Mouse (Mus musculus) hindbrain, embryonic 15.5 days (tissue): ENCODE measurements around the gene Fnbp1l. TPM values are rescaled to one million over a fixed set of nuclear protein-coding genes. Genes with fewer than 3 reads are reported as not detected.

Source experiments
- ATAC-seq: fragments of 200-750 bp; cut with Nextera tagmentation; 2 replicates; pipeline ENCODE4 v1.8.0; 2017; ENCODE audit warnings: low read depth, moderate number of reproducible peaks, moderate TSS enrichment; ENCODE audit not compliant: low FRiP score
- H3K27ac ChIP-seq: fragments of 300-500 bp; sonication (generic); replicated peaks from 2 replicates; pipeline ENCODE4 v1.5.1; 2015; ENCODE audit warnings: mild to moderate bottlenecking, inconsistent platforms
- H3K27me3 ChIP-seq: fragments of 300-500 bp; sonication (generic); 2 replicates; pipeline ENCODE4 v1.6.1; 2015; ENCODE audit warnings: control low read depth, inconsistent platforms
- H3K36me3 ChIP-seq: fragments of 300-500 bp; sonication (generic); 2 replicates; pipeline ENCODE4 v1.6.1; 2015; ENCODE audit warnings: control low read depth, inconsistent platforms
- H3K4me1 ChIP-seq: fragments of 300-500 bp; sonication (generic); replicated peaks from 2 replicates; pipeline ENCODE4 v1.6.1; 2015; ENCODE audit warnings: control low read depth, inconsistent platforms
- H3K4me2 ChIP-seq: fragments of 300-500 bp; sonication (generic); 2 replicates; pipeline ENCODE4 v1.6.1; 2015; ENCODE audit warnings: moderate library complexity, mild to moderate bottlenecking, inconsistent platforms
- H3K4me3 ChIP-seq: fragments of 300-500 bp; sonication (generic); 2 replicates; pipeline ENCODE4 v1.5.1; 2015; ENCODE audit warnings: mild to moderate bottlenecking, inconsistent platforms
- H3K9ac ChIP-seq: fragments of 300-500 bp; sonication (generic); 2 replicates; pipeline ENCODE4 v1.6.1; 2015; ENCODE audit warnings: inconsistent platforms
- H3K9me3 ChIP-seq: fragments of 300-500 bp; sonication (generic); 2 replicates; pipeline ENCODE4 v1.6.1; 2016; ENCODE audit warnings: control low read depth, inconsistent platforms
- WGBS: fragments of 180-500 bp; shearing (Covaris S2); methylation state at CpG from one replicate; pipeline ENCODE4 v1.1.7; 2015; 5-methylcytosine and 5-hydroxymethylcytosine counted together
- microRNA-seq: library from miRNA; unstranded; fragments of <30 nt; microRNA quantifications from one replicate; pipeline ENCODE4, GENCODE M21; 2016
- polyA plus RNA-seq: library from polyadenylated mRNA; unstranded; fragments of >200 nt; fragmentation: Nextera tagmentation; extraction: Ambion mirVana; gene quantifications from 2 replicates; pipeline ENCODE4 v1.2.1, GENCODE M21; 2015

The Fnbp1l gene
- polyA plus RNA-seq, 1 experiment from 2014 or later: 177 TPM

DNA sequence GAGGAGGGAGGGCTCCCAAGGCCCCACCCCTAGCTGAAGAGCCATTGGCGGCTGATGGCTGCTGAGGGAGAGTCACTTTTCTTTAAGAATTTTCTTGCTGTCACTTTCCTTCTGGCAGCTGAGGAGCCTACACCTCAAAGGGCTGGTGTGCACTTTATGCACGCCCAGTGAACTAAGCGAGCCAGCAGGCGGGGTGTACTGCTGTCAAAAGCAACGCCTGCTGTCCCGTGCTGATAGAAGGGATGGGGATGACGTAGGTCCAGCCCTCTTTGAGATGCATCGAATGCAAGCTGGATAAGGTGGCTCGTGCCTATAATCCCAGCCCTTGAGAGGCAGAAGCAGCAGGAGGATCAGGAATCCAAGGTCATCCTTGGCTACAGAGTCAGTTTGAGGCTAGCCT lies 118.6 kb downstream of the Fnbp1l start:
- Histone ChIP-seq H3K4me2 (no peak overlapping the region), H3K4me3 (no peak overlapping the region), H3K27me3 (no peaks in the 10 kb centered on the region), H3K36me3 (no peaks in the 10 kb centered on the region), H3K27ac (no peak overlapping the region), H3K9me3 (no peaks in the 10 kb centered on the region), H3K9ac (no peak overlapping the region), H3K4me1 (no peaks in the 10 kb centered on the region)
- ATAC-seq: no peak
- WGBS: 80% methylated on average over 9 of the region's 9 CpGs

DNA sequence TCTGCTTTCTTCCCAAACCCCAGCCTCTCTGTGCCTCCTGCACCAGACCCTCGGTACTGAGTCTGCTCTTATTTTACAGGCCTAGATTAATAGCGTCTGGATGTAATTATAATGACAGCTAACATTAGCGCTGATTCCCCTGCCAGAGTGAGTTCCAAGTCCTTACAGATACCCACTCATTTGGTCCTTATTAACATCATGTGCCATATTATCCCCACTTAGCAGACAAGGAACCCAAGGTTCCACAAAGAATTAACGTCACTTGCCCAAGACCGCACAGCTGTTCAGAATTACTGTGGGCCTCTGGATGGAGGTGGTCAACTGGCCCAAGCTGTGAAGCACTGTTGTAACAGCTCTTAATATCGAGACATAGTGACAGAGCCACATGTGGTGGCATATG lies 119.9 kb downstream of the Fnbp1l start:
- WGBS: 67% methylated on average over 6 of the region's 6 CpGs
- Histone ChIP-seq H3K9ac (no peak overlapping the region), H3K4me1 (no peaks in the 10 kb centered on the region), H3K4me3 (no peak overlapping the region), H3K27ac (no peak overlapping the region), H3K36me3 (no peaks in the 10 kb centered on the region), H3K4me2 (no peak overlapping the region), H3K9me3 (no peaks in the 10 kb centered on the region), H3K27me3 (no peaks in the 10 kb centered on the region)
- no peak for ATAC-seq

DNA sequence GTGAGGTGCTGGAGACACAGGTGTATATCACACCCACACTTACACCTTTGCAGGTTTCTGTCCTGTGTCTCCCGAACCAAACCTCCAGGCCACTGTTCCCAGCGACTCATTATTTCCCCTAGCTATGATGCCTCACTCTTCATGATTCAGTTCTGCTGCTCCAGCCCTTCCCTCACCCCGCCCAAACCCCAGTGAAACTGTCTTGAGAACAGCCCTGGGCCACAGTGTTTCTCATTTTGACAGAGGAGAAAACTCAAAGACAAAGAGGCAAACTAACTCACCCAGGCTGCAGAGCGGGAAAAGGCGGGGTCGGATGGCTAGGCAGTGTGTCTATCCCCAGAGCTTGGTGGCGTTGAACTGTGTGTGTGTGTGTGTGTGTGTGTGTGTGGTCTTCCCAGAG lies 121.0 kb downstream of the Fnbp1l start:
- H3K4me3 ChIP-seq: no peak overlapping the region
- H3K27ac ChIP-seq: no peak overlapping the region
- no peaks in the 10 kb centered on the region for H3K9me3 ChIP-seq
- H3K4me1 ChIP-seq: 0 out of 2 replicates have a peak, but pooled peaks cover 2% of the 10 kb centered on the region
- 84% methylated on average over 7 of the region's 7 CpGs for WGBS
- no peak overlapping the region for H3K4me2 ChIP-seq
- ATAC-seq: no peak
- H3K27me3 ChIP-seq: no peaks in the 10 kb centered on the region
- no peak overlapping the region for H3K9ac ChIP-seq
- H3K36me3 ChIP-seq: no peaks in the 10 kb centered on the region

DNA sequence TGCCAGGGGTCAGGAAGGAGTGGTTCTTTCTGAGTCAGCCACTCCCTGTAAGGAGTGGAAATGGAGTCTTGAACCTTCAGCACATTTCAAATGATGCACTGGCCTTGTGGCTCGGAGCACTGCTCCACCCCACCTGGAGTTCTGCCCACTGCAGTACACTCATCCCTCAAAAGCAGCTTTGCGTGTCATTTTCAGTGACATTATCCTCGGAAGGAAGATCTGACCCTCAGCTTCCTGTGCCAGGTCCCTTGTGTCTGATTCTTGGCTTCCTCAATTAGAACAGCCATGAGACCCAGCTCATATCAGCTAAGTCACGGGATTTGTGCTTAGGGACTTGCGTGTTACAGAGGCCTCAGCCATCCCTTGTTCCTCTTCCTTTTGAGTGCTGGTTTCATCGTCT lies 121.6 kb downstream of the Fnbp1l start:
- Histone ChIP-seq H3K27ac (no peak overlapping the region), H3K36me3 (no peaks in the 10 kb centered on the region), H3K27me3 (no peaks in the 10 kb centered on the region), H3K4me1 (peaks cover 5% of the 10 kb centered on the region; the same call in 1 of the 2 replicates), H3K4me2 (no peak overlapping the region), H3K9me3 (no peaks in the 10 kb centered on the region), H3K4me3 (no peak overlapping the region), H3K9ac (no peak overlapping the region)
- WGBS: 81% methylated on average over 6 of the region's 6 CpGs
- ATAC-seq: no peak

DNA sequence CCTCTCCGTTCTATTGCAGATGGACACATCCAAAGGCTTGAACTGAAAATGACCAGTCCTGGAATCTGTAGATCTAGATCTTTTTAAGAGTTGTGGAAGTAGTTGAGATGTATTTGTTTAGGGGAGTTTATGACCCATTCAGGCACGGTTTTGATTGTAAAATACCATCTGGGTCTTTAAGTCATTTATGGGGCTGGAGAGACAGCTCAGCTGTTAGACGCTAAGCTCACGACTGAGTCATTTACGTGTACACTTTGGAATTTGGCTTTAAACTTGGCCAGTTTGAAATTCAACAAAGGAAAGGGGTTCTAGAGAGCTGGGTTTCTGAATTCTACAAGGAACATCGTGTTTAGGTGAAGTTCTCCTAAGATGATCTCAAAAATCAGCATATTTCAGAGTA lies 124.8 kb downstream of the Fnbp1l start:
- H3K4me1 ChIP-seq: peaks cover 8% of the 10 kb centered on the region; the same call in 1 of the 2 replicates
- H3K27me3 ChIP-seq: no peaks in the 10 kb centered on the region
- no peaks in the 10 kb centered on the region for H3K9me3 ChIP-seq
- H3K4me2 ChIP-seq: no peak overlapping the region
- H3K4me3 ChIP-seq: no peak overlapping the region
- 85% methylated on average over 6 of the region's 6 CpGs for WGBS
- H3K36me3 ChIP-seq: no peaks in the 10 kb centered on the region
- no peak for ATAC-seq
- H3K27ac ChIP-seq: no peak overlapping the region
- no peak overlapping the region for H3K9ac ChIP-seq

DNA sequence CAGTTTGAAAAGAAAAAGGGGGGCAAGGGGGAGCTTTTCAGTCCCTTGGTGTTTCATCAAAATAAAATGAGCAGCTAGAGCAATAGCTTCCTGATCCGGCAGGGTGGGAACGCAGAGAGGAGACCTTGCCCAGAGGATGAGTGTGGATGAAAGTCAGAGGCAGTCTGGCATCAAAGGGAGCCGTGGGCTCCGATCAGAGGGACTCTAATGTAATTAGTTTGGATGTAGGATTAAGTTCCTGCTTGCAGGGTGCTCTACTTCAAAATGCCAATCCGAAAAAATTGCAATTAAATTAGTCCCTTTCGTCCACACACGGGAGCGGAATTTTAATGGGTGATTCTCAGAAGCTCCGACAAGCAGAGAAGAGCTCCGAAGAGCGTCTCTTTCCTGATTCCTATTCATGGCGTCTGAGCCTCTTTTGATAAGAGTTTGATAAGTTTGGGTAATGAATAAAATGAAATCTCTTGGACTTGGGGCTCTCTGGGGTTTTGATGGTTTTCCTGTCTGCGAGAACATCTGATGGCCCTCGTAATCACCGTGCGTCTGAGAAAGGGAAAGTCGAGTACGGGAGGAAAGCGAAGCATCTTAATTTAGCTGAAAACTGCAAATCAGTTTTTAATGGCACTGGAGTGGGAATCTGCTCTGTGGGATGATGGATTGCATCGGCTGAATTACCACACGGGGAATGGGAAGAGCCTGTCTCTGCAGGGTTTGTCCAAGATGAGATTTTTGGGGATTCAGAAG lies 126.5 kb downstream of the Fnbp1l start:
- Histone ChIP-seq H3K9ac (no peak overlapping the region), H3K4me1 (peaks cover 8% of the 10 kb centered on the region; the same call in 1 of the 2 replicates), H3K9me3 (no peaks in the 10 kb centered on the region), H3K27ac (no peak overlapping the region), H3K36me3 (no peaks in the 10 kb centered on the region), H3K4me2 (peak overlapping the region; percentile 35), H3K27me3 (no peaks in the 10 kb centered on the region), H3K4me3 (peak overlapping the region; percentile 10; the same call in 1 of the 2 replicates)
- 56% methylated on average over 21 of the region's 21 CpGs for WGBS
- ATAC-seq: no peak

DNA sequence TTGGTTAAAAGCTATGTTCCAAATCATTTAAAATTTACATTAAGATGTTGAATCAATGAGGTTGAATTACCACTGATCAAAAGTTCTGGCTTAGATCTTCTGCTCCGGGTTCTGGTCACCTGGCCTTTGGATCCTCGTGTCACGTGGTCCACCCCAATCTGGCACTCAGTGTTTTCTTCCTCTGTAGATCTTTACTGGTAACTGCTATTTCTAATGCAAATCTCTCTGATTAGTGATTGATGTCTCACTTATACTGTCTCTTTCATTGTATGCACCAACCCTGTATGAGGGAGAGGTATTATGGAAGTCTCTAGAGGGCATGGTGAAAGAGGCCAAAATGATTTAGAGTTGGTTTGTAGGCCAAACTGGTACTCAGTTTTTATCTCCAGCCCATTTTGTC lies 127.5 kb downstream of the Fnbp1l start:
- 90% methylated on average over 3 of the region's 3 CpGs for WGBS
- H3K27me3 ChIP-seq: no peaks in the 10 kb centered on the region

DNA sequence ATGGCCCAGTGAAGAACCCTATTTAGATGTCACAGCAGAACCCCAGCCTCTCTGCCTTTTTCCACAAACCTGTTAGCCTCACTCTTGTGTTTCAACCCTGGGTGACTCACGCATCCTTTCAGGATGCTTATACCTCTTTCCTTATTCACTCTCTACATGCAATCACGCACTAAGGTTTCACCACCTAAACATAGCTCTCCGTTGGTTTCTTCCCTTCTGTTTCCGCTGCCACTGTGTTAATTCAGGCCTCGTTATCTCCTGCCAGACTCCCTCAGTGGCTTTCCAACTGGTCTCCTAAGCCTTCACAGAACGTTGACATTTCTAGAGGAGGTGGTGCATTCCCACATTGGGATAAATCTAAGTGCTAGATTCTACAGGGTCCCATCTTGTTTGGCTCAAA lies 128.9 kb downstream of the Fnbp1l start:
- no peak overlapping the region for H3K4me2 ChIP-seq
- H3K4me1 ChIP-seq: peaks cover 8% of the 10 kb centered on the region; the same call in 1 of the 2 replicates
- no peak overlapping the region for H3K4me3 ChIP-seq
- no peak overlapping the region for H3K9ac ChIP-seq
- no peaks in the 10 kb centered on the region for H3K9me3 ChIP-seq
- no peak overlapping the region for H3K27ac ChIP-seq
- H3K36me3 ChIP-seq: no peaks in the 10 kb centered on the region
- no peaks in the 10 kb centered on the region for H3K27me3 ChIP-seq
- ATAC-seq: no peak
- WGBS: 77% methylated on average over 6 of the region's 6 CpGs

More for the DNA sequence above, 127.5 kb downstream of the Fnbp1l start:
- H3K4me1 ChIP-seq: peaks cover 8% of the 10 kb centered on the region; the same call in 1 of the 2 replicates
- H3K9me3 ChIP-seq: no peaks in the 10 kb centered on the region
- H3K36me3 ChIP-seq: no peaks in the 10 kb centered on the region
- no peak overlapping the region for H3K9ac ChIP-seq
- no peak overlapping the region for H3K4me3 ChIP-seq
- ATAC-seq: no peak
- no peak overlapping the region for H3K4me2 ChIP-seq
- no peak overlapping the region for H3K27ac ChIP-seq

Small RNA genes lying within 50 kb of the gene (microRNA-seq; reads per million reads assigned to microRNA genes)
- not detected for gene Mir7657

Other genes with a start within 250 kb of the Fnbp1l start
- 2.0 and 2.1 TPM in 2 replicates for gene Pde5a, start 109.2 kb upstream of the Fnbp1l start, polyA plus RNA-seq